Mouse (Mus musculus): ENCODE measurements around the gene Map7d1.

DNA sequence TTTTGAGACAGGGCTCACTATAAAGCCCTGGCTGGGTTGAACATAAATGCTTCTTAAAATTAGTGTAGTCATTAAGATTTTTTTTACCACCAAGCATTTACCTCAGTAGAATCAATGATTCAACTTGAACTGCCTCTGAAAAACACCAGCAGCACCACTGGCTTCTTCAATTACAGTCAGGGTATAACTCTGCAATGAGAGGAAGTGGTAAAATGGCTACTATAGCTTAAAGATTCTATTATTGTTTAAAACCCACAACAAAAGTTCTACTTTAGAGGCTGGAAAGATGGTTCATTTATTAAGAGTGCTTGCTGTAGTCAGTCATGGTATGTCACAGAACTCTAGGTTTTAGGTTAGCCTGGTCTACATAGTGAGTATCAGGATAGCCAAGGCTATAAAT lies 61.9 kb downstream of the Map7d1 start:
- no peak for TF ChIP-seq CTCF (IDR thresholded peaks at IDR 0.05; ENCODE audit: control insufficient read depth, insufficient read depth, insufficient replicate concordance, low read depth, low read length)
- no peak for TF ChIP-seq POLR2A (IDR thresholded peaks at IDR 0.05; ENCODE audit: control insufficient read depth, low read depth, low read length)

Data from testis, adult 2 months (tissue).